Mouse (Mus musculus): ENCODE results near the gene Elp4. TPM values are rescaled to one million over a fixed set of nuclear protein-coding genes. Genes with fewer than 3 reads are reported as not detected.

The Elp4 gene
- polyA plus RNA-seq, 1 experiment from 2014 or later = 15.7 TPM

DNA sequence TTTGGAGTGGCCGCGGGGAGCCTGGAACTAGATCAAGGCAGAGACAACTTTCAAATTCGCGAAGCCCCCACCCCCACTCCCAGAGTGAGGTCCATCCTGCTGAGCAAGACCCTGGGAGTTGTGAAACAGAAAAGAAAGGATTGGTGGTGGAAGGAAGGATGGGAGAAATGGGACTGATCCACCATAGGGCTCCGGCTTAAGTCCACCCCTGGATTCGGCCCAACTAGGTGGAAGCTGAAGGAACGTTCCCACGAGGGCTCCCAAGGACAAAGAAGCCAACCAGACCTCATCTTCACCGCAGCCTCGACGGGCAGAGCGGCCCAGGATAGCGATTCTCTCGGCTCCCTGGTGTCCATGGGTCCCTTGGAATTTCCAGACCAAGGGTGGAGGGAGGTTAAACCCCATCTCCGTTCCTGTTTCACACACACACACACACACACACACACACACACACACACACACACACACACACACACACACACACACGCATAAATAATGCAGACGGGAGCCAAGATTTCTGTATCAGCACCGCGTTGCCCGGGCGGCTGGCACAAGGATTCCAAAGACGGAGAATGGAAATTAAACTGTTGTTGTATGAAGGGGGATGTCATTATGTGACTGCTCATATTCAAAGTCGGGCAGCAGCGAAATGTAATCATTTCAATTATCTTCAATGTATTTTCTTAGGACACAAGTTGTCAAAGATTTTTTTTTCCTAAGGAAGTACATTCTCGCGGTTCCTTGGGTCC, 243.3 kb downstream of the Elp4 start:
- peaks cover 97% of the 10 kb centered on the region for H3K27me3 ChIP-seq
- no peaks in the 10 kb centered on the region for H3K9me3 ChIP-seq (replicated peaks)
- no peak for ATAC-seq (ENCODE audit: insufficient read depth)
- H3K4me3 ChIP-seq (replicated peaks) = no peak overlapping the region
- no peak overlapping the region for H3K4me2 ChIP-seq
- no peaks in the 10 kb centered on the region for H3K4me1 ChIP-seq (replicated peaks)
- no peaks in the 10 kb centered on the region for H3K36me3 ChIP-seq (replicated peaks)
- no peak overlapping the region for H3K9ac ChIP-seq
- WGBS (ENCODE audit: insufficient replicate concordance) = 3% methylated on average over 26 of the region's 26 CpGs
- no peak overlapping the region for H3K27ac ChIP-seq (replicated peaks)

DNA sequence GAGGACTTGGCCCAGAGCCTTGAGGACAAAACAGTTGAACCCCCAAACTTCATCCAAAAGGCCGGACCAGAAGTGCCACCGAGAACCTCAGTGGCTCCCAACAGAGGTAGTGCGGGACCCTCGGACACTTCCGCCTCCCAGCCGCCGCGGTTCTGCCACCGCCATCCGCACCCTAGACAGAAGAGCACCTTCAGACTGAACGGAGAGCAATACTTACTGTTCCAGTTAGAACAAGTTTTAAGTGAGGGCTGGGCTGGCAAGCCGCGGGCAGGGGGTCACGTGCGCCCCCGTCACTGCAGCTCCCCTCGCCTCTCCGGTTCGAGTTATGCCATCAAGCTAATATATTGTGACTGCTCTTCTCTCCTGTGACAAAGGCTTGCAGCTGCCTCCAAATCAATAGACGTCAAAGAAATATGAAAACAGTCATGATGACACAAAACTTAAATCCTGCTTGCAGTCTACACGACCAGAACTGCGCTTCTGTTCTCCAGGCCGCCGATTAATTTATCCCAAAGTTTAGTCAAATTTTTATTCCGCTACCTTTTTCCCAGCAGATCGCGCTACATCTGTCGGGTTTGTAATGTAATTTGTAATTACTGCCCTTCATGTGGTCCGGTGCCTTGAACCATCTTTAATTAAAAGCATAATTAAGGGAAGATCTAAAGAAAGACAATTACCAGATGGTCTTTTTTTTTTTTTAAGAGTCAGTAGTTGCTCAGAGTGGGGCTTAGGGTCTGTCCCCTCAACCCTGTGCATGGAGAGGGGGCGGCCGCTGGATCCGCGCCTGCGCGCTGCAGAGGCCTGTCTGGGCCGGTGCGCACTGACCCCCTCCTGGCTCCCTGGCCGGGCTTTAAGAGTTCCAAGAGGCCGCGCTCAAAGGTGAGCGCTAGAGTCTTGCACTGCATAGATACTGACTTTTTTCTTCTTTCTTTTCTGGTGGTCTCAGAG, 244.2 kb downstream of the Elp4 start:
- Histone ChIP-seq H3K36me3 (replicated peaks) (no peaks in the 10 kb centered on the region), H3K4me1 (replicated peaks) (no peaks in the 10 kb centered on the region), H3K4me2 (no peak overlapping the region), H3K27ac (replicated peaks) (no peak overlapping the region), H3K9me3 (replicated peaks) (no peaks in the 10 kb centered on the region), H3K4me3 (replicated peaks) (no peak overlapping the region), H3K9ac (no peak overlapping the region), H3K27me3 (peaks cover 96% of the 10 kb centered on the region)
- ATAC-seq (ENCODE audit: insufficient read depth) = no peak
- WGBS (ENCODE audit: insufficient replicate concordance) = 2% methylated on average over 41 of the region's 41 CpGs

DNA sequence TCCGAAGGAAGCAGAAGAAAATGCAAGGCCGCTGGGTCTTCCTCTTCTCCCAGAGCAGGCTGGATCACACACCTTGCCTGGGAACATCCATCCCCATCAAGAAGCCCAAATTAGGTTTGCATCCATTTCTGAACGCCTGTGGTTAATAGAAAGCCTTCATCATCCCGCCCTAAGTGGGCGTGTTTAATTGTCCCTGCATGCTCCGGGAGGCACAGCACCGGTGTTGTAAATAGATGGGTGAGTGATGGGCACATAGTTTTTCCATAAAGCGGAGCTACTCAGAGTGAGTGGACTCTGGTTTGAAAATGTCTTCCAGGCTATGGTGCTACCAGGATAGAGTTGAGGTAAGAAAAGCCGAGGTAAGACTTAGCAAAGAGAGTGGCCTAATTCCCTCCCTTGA, 245.0 kb downstream of the Elp4 start:
- no peak overlapping the region for H3K27ac ChIP-seq (replicated peaks)
- no peak overlapping the region for H3K9ac ChIP-seq
- H3K4me3 ChIP-seq (replicated peaks) = no peak overlapping the region
- no peak for ATAC-seq (ENCODE audit: insufficient read depth)
- no peaks in the 10 kb centered on the region for H3K4me1 ChIP-seq (replicated peaks)
- H3K27me3 ChIP-seq = peaks cover 94% of the 10 kb centered on the region
- no peaks in the 10 kb centered on the region for H3K36me3 ChIP-seq (replicated peaks)
- no peak overlapping the region for H3K4me2 ChIP-seq
- no peaks in the 10 kb centered on the region for H3K9me3 ChIP-seq (replicated peaks)
- WGBS (ENCODE audit: insufficient replicate concordance) = 8% methylated on average over 9 of the region's 9 CpGs

DNA sequence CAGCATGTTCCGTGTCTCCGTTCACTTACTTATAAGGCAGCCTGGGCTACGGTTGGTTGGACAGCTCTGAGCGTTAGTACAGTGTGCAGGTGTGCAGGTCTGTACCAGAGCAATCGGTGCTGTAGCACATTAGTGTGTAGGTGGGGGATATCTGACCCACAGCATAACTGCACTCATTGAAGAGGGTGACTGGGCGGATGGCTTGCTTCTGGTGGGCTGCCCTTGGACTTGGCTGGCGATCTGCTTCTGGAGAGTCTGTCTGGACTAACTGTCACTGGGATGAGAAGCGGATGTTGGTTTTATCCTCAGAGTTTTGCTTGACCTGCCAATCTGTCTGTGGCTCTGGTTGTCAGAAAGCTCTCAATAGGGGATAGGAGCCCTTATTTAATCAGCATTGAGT, 247.9 kb downstream of the Elp4 start:
- peaks cover 89% of the 10 kb centered on the region for H3K27me3 ChIP-seq
- no peaks in the 10 kb centered on the region for H3K4me1 ChIP-seq (replicated peaks)
- H3K4me2 ChIP-seq = no peak overlapping the region
- no peak for ATAC-seq (ENCODE audit: insufficient read depth)
- WGBS (ENCODE audit: insufficient replicate concordance) = 64% methylated on average over 8 of the region's 8 CpGs
- H3K9me3 ChIP-seq (replicated peaks) = no peaks in the 10 kb centered on the region
- no peak overlapping the region for H3K27ac ChIP-seq (replicated peaks)
- no peaks in the 10 kb centered on the region for H3K36me3 ChIP-seq (replicated peaks)
- H3K4me3 ChIP-seq (replicated peaks) = no peak overlapping the region
- no peak overlapping the region for H3K9ac ChIP-seq

Other genes with a start within 250 kb of the Elp4 start
- gene Pax6, start 235.7 kb downstream of the Elp4 start, polyA plus RNA-seq (2015; fragmentation: Nextera tagmentation; extraction: Ambion mirVana) = not detected in 2 replicates
- gene Immp1l, start 74 bp upstream of the Elp4 start, polyA plus RNA-seq (2015; fragmentation: Nextera tagmentation; extraction: Ambion mirVana) = 54.0 and 61.6 TPM in 2 replicates
- 14.6 and 14.7 TPM in 2 replicates for gene Dnajc24, start 99.0 kb upstream of the Elp4 start, polyA plus RNA-seq (2015; fragmentation: Nextera tagmentation; extraction: Ambion mirVana)